Mouse (Mus musculus) adrenal gland, adult 18-20 months (tissue): Measurements from ENCODE around the gene Cwc27. TPM values are rescaled to one million over a fixed set of nuclear protein-coding genes. Genes with fewer than 3 reads are reported as not detected.

Source experiments
- DNase-seq, 2 experiments: peaks; one replicate each; pipeline ENCODE4 v3.0.0; 2021 to 2022; ENCODE audit warnings: low spot score in 2 of 2
- total RNA-seq, 2 experiments: library from RNA; stranded (reverse); gene quantifications; 1 replicate in 1 of 2; 2 replicates in 1 of 2; pipeline ENCODE4 v1.2.3; 2021

Cwc27 gene
- total RNA-seq, 2 experiments from 2014 or later, result 11.6 to 13.0 TPM

DNA sequence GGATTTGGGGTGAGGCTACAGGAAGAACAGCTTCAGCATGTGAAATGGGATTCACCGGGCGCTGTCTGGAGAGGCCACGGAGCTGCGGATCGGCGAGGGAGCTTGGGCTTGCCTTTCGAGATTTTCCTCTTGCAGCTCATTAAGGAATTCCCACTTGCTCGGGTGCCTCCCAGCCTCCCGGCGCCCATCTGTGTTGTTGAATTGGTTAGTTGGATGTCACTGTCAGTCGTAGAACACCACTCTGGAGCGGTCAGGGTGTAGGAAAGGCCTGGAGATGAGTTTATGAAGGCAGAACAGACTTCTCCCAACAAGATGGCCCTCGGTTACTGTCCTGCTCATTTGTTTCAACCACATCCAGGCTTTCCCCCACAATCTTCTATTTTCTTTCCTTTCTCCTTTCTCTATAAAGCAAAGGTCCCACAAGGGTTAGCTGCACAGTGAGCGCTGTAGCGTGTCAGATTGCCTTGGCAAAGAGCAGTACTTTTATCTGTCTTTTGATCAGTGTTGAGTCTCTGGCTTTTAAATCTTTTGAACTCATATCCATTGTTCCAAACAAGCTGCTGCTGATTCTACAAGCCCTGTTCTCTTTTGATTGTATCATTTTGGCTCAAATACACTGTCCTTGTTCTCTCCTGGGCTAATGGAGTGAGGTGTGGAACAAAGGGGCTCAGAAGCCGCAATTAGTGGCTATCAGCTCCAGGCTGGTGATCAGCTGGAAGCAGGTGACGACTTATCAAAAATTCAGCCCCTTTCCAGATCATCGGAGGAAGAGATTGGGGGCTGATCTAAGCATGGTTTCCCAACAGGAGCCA, 200.7 kb downstream of the Cwc27 start:
- no peak for DNase-seq

GRCm38 (mm10) chr13:104615111-104615510, 201.8 kb downstream of the Cwc27 start:
- no peak for DNase-seq

GRCm38 (mm10) chr13:104611296-104611695, 205.6 kb downstream of the Cwc27 start:
- no peak for DNase-seq

DNA sequence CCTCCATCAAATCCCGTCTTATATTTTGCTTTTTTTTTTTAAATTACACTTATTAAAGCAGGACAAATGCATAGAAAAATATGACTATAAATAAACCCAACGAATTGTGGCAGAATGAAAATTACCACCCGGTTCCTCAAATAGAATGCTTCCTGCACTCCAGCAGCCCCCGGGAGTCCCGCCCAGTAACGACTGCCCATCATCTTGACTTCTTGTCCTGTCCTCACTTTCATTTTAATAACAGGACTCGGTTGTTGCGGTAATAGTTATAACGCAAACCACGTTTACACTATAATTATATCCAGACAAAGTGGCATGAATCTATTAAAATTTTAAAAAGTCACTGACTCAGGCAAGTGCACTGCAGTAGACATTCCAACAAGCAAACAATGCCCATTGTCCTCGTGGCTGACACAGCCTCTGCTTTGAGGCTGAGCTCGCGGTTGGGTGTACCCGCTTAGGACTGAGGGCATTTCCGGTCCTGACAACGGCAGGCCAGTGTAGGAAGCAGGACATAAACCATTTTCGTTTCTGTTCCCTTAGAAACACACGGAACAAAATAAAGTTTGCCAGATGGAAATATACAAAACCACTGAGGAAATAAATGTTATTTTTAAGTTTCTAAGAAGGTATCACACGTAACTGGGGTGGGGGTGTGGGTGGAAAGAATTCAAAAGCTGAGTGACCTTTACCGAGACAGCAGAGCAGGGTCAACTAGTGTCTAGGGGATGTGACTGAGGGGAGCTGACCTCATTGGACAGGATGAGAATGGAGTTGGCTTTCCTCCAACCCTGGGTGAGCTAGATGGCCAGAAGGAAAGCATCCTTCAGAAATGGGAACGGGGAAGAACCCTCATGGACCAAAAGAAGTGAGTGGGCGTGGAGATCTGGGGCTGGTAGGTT, 206.5 kb downstream of the Cwc27 start:
- no peak for DNase-seq

DNA sequence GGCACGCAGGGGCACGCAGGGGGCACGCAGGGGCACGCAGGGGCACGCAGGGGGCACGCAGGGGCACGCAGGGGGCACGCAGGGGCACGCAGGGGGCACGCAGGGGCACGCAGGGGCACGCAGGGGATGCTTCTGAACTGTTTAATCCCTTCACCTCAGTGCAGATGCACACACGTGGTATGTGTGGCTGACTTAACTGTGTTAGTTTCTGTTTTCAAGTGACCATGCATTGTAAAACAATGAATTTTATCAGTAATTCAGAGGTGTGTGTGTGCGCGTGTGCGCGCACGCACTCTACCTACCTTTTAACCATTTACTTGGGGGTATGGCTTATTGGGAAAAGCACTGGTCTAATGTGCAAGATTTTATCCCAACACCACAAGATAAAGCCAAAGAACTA, 208.4 kb downstream of the Cwc27 start:
- no peak for DNase-seq

DNA sequence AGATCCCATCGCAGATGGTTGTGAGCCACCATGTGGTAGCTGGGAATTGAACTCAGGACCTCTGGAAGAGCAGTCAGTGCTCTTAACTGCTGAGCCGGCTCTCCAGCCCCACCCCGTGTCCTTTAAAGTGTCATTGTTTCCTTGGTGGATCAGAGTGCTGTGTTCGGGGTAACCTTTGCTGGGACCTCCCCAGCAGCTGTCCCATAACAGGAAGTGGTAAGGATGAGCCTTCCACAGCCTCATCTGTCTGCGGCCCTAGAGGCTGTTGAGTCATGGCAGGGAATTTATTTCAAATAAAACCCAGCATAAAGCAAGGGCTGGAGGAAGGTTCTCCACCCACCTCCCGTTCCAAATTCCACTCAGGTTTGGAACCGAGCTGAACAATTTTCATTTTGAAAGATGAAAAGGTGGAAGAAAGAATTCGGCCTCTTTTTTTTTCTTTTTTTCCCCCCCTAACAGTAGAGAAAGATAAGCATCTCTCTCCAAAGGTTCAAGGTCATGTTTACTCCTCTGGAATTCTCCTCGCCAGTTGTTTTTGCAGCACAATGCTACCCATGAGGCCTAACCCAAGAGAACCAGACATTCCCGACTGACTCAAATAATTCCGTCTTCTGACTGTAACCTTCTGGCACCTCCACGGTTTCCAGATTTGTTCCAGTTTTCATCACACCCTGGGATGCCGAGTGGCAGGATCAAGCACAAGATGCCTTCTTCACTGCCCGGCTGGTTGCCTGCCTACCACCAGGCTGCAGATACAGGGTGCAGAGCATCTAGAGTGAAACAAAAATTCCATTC, 210.0 kb downstream of the Cwc27 start:
- DNase-seq, result no peak

- no peak for DNase-seq
Measured at GRCm38 (mm10) chr13:104605111-104605510, 211.8 kb downstream of the Cwc27 start.

- DNase-seq, result no peak
Measured at GRCm38 (mm10) chr13:104602197-104602596, 214.7 kb downstream of the Cwc27 start.

DNA sequence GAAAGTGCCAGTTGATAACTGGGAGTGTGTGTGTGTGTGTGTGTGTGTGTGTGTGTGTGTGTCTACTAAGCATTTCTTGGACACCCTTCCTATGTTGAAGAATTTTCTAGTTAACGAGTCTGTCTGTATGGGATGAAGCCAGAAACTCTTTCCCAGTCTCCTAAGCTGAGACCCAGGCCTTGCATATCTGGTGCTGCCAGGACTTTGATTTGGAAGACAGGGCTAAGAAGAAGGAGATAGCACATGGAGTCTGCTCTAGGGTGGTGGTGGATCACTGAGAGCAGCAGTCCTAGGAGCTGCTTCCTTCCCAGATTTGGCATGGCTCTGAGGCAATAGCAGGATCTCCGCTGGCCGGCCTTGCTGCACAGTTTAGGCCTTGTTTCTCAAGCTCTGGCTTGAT, 215.2 kb downstream of the Cwc27 start:
- DNase-seq, result no peak

DNA sequence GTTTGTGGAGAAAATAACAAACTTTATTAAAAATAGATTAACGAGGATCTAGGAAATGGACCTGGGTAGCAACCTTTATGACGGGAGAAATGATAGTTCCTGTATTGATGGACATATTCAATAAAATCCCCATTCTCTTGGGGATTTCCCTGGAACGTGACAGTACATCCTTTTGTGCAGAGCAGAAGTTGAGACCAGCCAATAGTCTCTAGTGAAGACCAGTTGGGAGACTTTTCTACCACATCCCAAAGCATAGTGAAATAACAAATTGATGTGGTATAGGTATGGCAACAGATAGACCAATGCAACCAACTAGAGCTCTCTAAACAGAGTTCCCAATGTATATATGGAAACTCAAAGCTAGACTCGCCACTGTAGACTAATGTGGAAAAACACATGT, 220.7 kb downstream of the Cwc27 start:
- DNase-seq, result no peak

DNA sequence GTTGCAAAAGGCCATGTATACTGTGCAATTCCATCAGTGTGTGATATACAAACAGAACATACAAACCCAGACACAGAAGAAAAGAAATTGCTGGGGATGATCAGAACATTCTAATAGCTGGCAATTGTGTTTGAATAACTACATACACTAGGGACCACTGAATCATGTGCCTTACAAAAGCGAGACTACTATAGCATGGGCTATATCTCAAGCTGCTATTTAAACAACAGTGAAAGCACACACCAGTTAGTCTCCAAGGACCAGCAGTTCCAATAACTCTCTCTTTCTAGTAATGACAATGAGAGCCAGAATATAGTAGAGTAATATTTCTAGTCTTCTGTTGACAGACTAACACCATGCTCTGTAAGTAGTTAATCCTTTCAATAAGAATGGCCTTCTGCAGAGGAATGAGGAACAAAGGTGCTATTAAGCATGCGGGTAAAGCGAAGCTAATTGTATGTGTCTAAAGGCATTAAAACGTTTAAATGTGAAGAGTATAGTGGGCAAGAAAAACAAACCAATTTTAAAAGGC, 222.1 kb downstream of the Cwc27 start:
- no peak for DNase-seq

DNA sequence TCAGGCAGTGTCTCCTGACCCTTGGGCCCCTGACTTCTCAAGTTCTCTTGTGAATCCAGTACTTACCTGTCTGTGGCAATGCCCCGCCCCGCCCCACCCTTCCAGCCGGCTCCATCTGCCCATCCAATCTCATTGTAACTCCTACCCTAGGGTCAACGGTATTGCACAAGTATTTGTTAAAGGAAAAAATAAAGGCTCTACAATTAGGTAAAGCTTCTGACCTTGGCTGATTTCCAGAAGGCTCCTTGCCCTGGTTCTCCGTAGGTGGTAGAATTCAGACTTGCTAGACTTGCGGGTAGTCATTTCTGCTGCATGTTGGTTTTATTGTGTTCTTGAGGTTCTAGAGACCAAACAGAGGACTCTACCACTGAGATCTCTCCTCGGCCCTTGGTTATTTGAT, 226.0 kb downstream of the Cwc27 start:
- no peak for DNase-seq

DNA sequence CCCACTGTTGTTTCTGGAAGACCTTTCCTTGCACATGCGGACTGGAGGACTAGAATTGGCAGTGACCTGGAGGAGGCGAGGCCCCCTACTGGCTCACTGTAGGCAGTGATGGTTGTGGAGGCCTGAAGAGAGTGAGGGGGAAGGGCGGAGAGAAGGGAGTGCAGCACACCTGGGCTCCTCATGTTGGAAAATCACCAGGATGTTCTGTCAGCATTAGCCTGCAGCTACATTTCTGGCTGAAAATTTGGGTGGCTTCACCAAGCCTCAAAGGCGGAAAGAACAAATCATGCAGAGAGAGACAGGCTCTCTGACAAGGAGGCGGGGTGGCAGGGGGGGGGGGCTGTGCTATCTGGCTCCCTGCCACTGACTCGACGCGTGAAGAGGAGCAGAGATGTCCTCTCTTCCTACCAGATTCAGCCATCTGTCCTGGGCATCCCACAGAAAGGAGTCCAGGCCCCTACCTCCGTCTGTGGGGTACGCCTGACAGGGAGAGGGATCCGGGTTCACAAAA, 226.8 kb downstream of the Cwc27 start:
- no peak for DNase-seq

GRCm38 (mm10) chr13:104588383-104588782, 228.6 kb downstream of the Cwc27 start:
- no peak for DNase-seq

Other genes starting within 250 kb of the Cwc27 start
- gene Srek1ip1, start 24.7 kb downstream of the Cwc27 start, total RNA-seq, result 10 to 100 TPM; 18.1 to 18.2 TPM
- gene Shisal2b, start 46.8 kb upstream of the Cwc27 start, total RNA-seq, result not detected
- gene Rgs7bp, start 237.8 kb upstream of the Cwc27 start, total RNA-seq, result 1 to 10 TPM; 1.3 to 2.2 TPM